Mouse (Mus musculus): ENCODE data around the gene Il17rd. TPM values are rescaled to one million over a fixed set of nuclear protein-coding genes. Genes with fewer than 3 reads are reported as not detected.
A peak's percentile ranks its signal among the peaks of the same experiment; 100 is the strongest.

The Il17rd gene
- total RNA-seq, 2 experiments from 2014 or later: 3.6 to 5.7 TPM

DNA sequence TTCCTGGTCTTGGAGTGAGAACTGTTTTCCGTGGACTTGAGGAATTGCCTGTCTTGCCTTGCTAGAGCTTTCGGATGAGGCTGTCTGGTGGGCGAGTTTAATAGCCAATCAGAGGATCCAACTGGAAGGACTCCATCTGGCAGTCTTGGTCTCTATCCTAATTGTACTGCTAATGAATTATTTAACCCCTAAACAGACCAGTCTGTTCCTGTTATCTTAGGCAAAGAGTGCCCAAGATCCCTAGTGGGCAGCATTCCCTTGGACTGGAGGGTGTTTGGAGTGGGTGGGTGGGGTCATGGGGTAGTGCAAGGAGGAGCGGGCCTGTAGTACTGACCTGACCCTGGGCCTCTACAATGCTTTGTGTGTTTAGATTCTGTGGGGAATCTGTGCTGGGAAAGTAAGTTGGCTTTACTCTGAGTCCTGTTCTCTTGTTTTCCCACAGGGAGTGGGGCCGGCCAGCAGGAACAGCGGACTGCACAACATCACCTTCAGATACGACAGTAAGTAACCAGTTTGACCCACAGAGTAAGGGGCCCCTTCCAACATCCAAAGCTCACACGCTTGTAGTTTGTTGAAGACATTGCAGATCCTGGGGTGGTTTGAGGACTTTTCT lies 37.3 kb downstream of the Il17rd start:
- DNase-seq (ENCODE audit: low spot score): no peak
- intact Hi-C loops (cut with DNase I): loop anchor here (5.0 kb wide), 1 partner anchor 34 kb away; no protein-coding TSS in a partner anchor

- intact Hi-C loops (cut with DNase I): loop anchor here (5.0 kb wide), 1 partner anchor 34 kb away; no protein-coding TSS in a partner anchor
- DNase-seq (ENCODE audit: low spot score): no peak
Observed at GRCm38 (mm10) chr14:27076522-27076920, 37.8 kb downstream of the Il17rd start.

GRCm38 (mm10) chr14:27081536-27082275 lies 43.0 kb downstream of the Il17rd start:
- DNase-seq (ENCODE audit: low spot score): no peak
- intact Hi-C loops (cut with DNase I): no loop called here

DNA sequence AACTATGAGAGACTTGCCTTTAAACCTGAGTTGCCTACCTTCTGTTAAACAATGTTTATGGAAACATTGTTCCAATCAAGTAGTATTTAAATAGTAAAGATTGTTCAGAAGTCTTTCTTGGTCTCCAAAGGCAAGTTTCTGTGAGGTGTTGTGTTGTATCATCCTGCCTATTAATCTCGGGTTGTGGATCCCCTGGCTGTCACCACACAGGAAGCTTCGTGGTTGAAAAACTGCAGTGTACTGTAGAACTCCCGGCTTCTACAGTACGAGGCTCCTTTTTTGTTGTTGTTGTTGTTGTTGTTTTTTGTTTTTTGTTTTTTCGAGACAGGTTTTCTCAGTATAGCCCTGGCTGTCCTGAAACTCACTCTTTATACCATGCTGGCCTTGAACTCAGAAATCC lies 46.7 kb downstream of the Il17rd start:
- intact Hi-C loops (cut with DNase I): no loop called here
- DNase-seq (ENCODE audit: low spot score): no peak

- intact Hi-C loops (cut with DNase I): no loop called here
- DNase-seq (ENCODE audit: low spot score): no peak
Observed at GRCm38 (mm10) chr14:27085999-27086398, 47.3 kb downstream of the Il17rd start.

GRCm38 (mm10) chr14:27094247-27094646 lies 55.5 kb downstream of the Il17rd start:
- no peak for DNase-seq (ENCODE audit: low spot score)
- intact Hi-C loops (cut with DNase I): loop anchor here (10.0 kb wide), 1 partner anchor 609 kb away; no protein-coding TSS in a partner anchor

DNA sequence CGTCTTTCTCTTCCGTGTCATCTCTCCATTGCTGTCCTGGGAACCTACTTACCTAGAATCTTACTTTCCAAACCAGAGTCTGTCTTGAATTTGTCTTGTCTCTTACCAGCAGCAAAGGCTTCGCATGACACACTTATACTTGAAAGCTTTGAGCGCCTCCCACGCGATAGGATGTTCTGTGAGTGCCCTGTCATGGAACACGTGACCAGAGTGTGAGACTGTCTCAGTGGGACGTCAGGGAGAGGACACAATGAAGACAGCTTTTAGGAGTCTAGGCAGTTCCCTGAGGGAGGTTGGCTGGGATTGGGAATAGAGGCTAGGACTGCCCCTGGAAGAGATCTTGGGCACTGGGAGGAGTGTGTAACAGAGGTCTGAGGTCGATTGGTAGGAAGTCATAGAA lies 57.4 kb downstream of the Il17rd start:
- intact Hi-C loops (cut with DNase I): loop anchor here (1.0 to 10.0 kb wide), 3 partner anchors 65 to 611 kb away; no protein-coding TSS in a partner anchor
- DNase-seq (ENCODE audit: low spot score): no peak

GRCm38 (mm10) chr14:27096779-27097178 lies 58.0 kb downstream of the Il17rd start:
- DNase-seq (ENCODE audit: low spot score): peak; percentile 22
- intact Hi-C loops (cut with DNase I): loop anchor here (1.0 to 10.0 kb wide), 3 partner anchors 65 to 612 kb away; no protein-coding TSS in a partner anchor

DNA sequence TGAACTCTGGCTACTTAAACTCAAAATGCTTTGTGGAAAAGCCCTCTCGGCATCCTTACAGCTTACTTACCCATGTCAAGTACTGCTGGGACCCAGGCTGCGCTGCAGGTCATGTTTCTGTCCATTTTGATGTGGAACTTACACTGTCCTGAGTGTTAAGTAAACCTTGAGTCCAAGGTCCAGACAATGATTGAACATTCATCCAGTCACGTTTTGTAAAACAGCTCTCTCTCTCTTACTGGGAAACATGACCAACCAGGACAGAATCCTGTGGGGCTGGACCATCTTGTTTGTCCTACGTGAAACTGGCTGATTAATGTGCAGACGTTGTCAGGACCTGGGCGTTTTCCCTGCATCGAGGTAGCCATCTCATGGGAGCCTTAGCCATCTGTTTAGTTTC lies 63.0 kb downstream of the Il17rd start:
- intact Hi-C loops (cut with DNase I): no loop called here
- no peak for DNase-seq (ENCODE audit: low spot score)

DNA sequence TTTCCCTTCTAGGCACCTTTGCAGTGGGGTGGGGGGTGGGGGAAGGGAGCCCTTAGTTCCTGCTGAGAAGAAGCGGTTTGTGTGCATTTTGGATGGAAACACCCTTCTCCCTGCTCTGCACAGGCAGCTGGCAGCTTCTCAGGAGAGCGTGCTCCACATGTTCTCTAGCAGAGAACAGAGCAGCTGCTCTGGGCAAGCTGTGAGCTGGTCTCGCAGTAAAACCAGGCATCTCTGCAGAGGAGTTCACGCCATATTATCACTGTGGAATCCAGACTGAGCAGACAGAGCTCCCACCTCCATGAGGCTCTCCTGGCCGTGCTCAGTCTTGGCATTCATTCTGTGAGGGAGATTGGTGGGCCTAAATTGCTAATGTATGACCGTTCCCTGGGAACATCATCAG lies 64.0 kb downstream of the Il17rd start:
- intact Hi-C loops (cut with DNase I): no loop called here
- DNase-seq (ENCODE audit: low spot score): no peak

DNA sequence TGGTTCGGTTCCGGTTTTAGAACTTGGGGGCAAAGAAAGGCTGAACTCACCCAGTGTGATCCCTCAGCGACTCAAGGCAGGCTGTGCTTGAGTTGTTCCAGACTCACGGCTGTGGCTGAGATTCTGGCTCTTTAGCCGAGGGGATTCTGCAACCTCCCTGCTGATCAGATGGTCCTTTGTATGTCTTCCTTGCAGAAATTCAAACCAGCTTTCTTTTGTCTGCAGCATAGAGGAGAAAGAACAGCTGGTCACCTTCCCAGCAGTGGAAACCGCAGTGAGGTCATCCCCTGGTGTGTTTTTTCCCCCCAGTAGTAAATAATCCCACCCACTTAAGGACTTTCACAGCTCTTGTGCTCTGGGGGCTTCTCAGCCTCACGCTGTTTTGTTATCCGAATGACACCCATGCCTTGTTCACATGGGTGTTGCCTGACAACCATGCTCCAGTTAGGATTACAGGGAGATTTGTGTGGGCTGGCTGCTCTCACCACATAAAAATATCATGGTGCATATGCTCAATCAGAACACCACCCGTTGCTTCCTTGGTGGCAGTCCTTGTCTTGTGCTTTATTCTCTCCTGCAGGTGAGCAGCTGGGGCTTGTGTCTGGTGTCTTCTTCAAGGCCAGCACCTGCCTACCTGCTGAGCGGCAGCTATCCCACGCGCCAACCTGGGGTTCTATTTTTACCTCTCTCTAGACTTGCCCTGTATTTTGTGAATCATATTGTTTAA lies 67.2 kb downstream of the Il17rd start:
- intact Hi-C loops (cut with DNase I): no loop called here
- DNase-seq (ENCODE audit: low spot score): no peak

GRCm38 (mm10) chr14:27108748-27109504 lies 70.2 kb downstream of the Il17rd start:
- intact Hi-C loops (cut with DNase I): loop anchor here (1.0 kb wide), 1 partner anchor 74 kb away; no protein-coding TSS in a partner anchor
- no peak for DNase-seq (ENCODE audit: low spot score)

- peak; percentile 56 for DNase-seq (ENCODE audit: low spot score)
- intact Hi-C loops (cut with DNase I): loop anchor here (5.0 kb wide), 1 partner anchor 298 kb away; no protein-coding TSS in a partner anchor
Observed at GRCm38 (mm10) chr14:27114362-27115274, 75.9 kb downstream of the Il17rd start, which contains the start of gene Arhgef3. TSS of gene Arhgef3 (plus strand) at chr14:27114899.

DNA sequence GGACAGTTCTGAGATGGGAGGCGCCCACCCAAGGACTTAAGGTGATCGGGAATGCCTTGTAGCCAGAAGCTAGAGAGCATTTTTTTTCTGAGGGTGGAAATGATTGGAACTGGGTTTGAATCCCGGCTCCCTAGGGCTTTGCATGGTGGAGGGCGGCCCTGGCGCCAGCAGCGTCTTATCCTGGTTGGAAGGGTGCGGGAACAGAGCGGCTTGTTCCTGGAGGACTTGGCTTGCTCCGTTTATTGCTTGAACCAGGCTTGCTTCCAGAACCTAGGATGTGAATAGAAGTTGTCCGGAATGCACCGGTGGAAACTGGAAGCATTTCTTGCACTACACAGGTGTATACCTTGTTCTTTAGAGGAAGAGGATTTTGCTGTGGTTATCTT lies 76.5 kb downstream of the Il17rd start:
- DNase-seq (ENCODE audit: low spot score): peak; percentile 41
- intact Hi-C loops (cut with DNase I): no loop called here

GRCm38 (mm10) chr14:27115991-27116390 lies 77.2 kb downstream of the Il17rd start:
- intact Hi-C loops (cut with DNase I): no loop called here
- DNase-seq (ENCODE audit: low spot score): no peak

DNA sequence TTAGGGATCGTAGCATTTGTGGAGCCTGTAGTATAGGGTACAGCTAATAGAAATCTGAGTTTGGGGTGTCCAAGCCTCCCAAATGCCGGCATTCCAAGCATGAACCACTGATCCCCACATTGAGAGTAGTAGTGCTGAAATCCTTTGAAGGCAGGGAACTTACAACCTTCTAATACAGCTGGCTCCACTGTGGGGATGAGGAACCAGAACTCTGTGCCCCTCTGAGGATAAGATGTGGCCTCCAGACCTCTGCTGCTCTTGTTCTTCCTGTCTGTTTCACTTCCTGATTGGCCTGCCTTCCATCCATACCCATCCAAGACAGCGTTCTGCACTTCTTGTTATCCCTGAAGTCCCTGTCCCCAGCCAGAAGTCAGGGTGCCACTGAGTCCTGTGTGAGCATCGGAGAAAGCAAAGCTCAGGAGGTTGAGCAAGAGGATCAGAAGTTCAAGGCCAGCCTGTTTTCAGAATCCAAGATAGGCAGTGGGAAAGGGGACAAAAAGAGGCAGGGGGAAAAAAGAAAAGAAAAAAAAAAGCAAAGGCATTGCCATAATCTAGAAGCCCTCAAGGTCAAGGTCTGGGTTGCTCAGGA lies 77.9 kb downstream of the Il17rd start:
- intact Hi-C loops (cut with DNase I): no loop called here

DNA sequence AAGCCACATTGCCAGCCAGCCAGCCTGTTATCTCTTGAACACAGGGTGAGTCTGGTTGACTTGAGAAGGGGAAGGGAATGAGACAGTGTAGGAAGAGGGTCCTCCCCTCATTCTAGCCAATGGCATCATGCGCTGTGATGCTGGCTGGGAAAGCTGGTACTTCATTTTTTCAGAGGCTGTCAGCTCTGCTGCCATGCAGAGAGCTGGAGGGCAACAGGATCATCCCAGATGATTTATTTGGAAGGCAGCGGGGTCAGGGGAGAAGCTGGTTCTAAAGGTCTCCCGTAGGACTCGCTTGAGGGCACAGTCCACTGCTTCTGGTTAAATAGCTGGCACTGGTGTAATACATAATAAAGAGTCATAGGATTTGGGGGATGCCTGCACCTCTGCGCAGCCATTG lies 79.8 kb downstream of the Il17rd start:
- intact Hi-C loops (cut with DNase I): loop anchor here (1.0 kb wide), 1 partner anchor 27 kb away; no protein-coding TSS in a partner anchor
- no peak for DNase-seq (ENCODE audit: low spot score)

More for the DNA sequence above, 77.9 kb downstream of the Il17rd start:
- no peak for DNase-seq (ENCODE audit: low spot score)

DNA sequence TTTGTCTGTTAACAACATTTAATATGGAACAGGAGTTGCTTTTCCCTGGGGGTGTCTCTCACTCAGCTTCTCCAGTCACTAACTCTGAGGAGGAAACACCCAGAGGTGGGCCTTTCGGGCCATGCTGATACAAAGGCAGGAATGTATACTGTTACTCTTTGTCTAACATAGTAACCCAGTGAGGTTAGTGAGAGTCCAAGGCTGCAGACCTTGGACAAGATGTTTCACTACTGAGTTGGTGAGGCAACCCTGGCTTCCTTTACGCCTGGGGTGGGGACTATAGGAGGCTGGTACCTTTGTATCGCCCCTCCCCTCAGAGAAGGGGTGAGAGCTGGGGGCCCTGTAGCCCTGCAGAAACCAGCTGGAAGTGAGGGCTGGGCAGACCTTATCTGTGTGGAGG lies 83.9 kb downstream of the Il17rd start:
- intact Hi-C loops (cut with DNase I): no loop called here
- DNase-seq (ENCODE audit: low spot score): no peak

Data from heart, postnatal 25 days (tissue).